Mouse (Mus musculus) lung, postnatal 0 days (tissue): Measurements from ENCODE around the gene Klkb1. TPM values are rescaled to one million over a fixed set of nuclear protein-coding genes. Genes with fewer than 3 reads are reported as not detected.

Source experiments
- ATAC-seq: fragments of 200-750 bp; cut with Nextera tagmentation; 2 replicates; pipeline ENCODE4 v1.8.0; 2017; ENCODE audit warnings: moderate library complexity
- DNase-seq: peaks from one replicate; pipeline ENCODE4 v3.0.0-alpha.2; 2016; ENCODE audit warnings: low spot score
- H3K27ac ChIP-seq: fragments of 300-500 bp; sonication (generic); 2 replicates; pipeline ENCODE4 v1.5.1; 2014; ENCODE audit warnings: antibody characterized with exemption, mild to moderate bottlenecking, low read length, mixed read lengths
- H3K27me3 ChIP-seq: fragments of 300-500 bp; sonication (generic); replicated peaks from 2 replicates; pipeline ENCODE4 v1.6.1; 2014; ENCODE audit warnings: low read length, mixed read lengths; ENCODE audit not compliant: insufficient read depth
- H3K36me3 ChIP-seq: fragments of 300-500 bp; sonication (generic); 2 replicates; pipeline ENCODE4 v1.6.1; 2014; ENCODE audit warnings: low read length, mixed read lengths; ENCODE audit not compliant: insufficient read depth
- H3K4me1 ChIP-seq: fragments of 300-500 bp; sonication (generic); 2 replicates; pipeline ENCODE4 v1.6.1; 2014; ENCODE audit warnings: antibody characterized with exemption, low read depth, low read length, mixed read lengths; ENCODE audit not compliant: insufficient read depth
- H3K4me2 ChIP-seq: fragments of 300-500 bp; sonication (generic); replicated peaks from 2 replicates; pipeline ENCODE4 v1.6.1; 2014; ENCODE audit warnings: low read depth, mild to moderate bottlenecking, low read length, moderate library complexity, mixed read lengths
- H3K4me3 ChIP-seq: fragments of 300-500 bp; sonication (generic); 2 replicates; pipeline ENCODE4 v1.5.1; 2014; ENCODE audit warnings: low read depth, low read length
- H3K9ac ChIP-seq: fragments of 300-500 bp; sonication (generic); replicated peaks from 2 replicates; pipeline ENCODE4 v1.6.1; 2014; ENCODE audit warnings: low read depth, mild to moderate bottlenecking
- H3K9me3 ChIP-seq: fragments of 300-500 bp; sonication (generic); 2 replicates; pipeline ENCODE4 v1.6.1; 2016; ENCODE audit warnings: low read length, mixed read lengths
- CTCF ChIP-seq: IDR thresholded peaks from 2 replicates; pipeline ENCODE4 v1.5.1; 2016; ENCODE audit warnings: antibody characterized with exemption, mild to moderate bottlenecking
- EP300 ChIP-seq: IDR thresholded peaks from 2 replicates; pipeline ENCODE4 v1.6.1; 2016; ENCODE audit warnings: antibody characterized with exemption, mild to moderate bottlenecking, control low read depth
- WGBS: fragments of 180-500 bp; shearing (Covaris S2); extraction: QIAGEN DNeasy Blood & Tissue Kit; methylation state at CpG from one replicate; pipeline ENCODE4 v1.1.7; 2014; 5-methylcytosine and 5-hydroxymethylcytosine counted together
- polyA plus RNA-seq: library from polyadenylated mRNA; unstranded; fragments of >200 nt; fragmentation: Nextera tagmentation; extraction: Ambion mirVana; gene quantifications from 2 replicates; pipeline ENCODE4 v1.2.1, GENCODE M21; 2015

Klkb1 gene
- polyA plus RNA-seq, 1 experiment from 2014 or later = 0.25 TPM

DNA sequence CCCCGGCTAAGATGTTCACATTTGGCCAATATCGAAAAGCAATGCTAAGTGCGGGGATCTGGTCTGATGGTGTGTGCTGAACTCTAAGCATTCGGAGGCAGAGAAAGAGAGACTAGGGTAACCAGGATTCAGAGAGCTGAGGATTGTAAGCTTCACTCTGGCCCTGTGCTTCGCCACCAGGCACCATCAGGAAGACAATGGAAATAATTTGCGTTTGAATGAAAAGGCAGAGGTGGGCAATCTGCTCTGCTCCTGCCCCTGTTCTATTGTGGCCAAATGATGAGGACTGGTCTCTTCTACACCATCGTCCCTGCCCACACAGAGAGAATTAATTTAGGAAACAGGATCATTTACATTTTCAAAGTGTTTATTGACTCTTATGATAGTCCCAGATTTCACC is 48.4 kb downstream of the Klkb1 start:
- ATAC-seq = no peak
- DNase-seq = no peak
- no peak overlapping the region for H3K9ac ChIP-seq
- H3K27ac ChIP-seq = no peak overlapping the region
- no peaks in the 10 kb centered on the region for H3K9me3 ChIP-seq
- no peak overlapping the region for H3K4me3 ChIP-seq
- no peak overlapping the region for H3K4me2 ChIP-seq
- H3K4me1 ChIP-seq = no peaks in the 10 kb centered on the region
- TF ChIP-seq CTCF (no peak), EP300 (no peak)
- no peaks in the 10 kb centered on the region for H3K27me3 ChIP-seq
- H3K36me3 ChIP-seq = no peaks in the 10 kb centered on the region
- WGBS = 73% methylated on average over 7 of the region's 7 CpGs

DNA sequence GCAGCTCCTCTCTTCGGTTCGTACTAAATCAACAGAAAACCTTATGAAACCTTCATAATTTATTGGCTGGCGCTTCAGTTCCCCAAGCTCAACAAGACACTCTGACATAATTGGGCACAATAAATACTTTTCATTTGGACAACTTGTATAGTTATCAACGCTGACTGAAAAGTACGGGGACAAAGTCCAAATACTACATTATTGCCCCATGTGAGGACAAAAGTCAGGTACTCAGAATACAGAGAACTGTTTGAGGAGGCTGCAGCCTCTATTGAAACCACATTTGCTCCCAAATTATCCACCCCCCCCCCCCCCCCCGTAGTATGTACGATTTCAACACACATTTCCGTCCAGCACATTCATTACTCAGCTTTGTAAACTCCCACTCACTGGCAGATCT is 55.3 kb downstream of the Klkb1 start:
- H3K4me2 ChIP-seq = no peak overlapping the region
- no peak overlapping the region for H3K9ac ChIP-seq
- no peak for TF ChIP-seq EP300
- TF ChIP-seq CTCF = no peak
- no peaks in the 10 kb centered on the region for H3K36me3 ChIP-seq
- H3K9me3 ChIP-seq = no peaks in the 10 kb centered on the region
- no peak for ATAC-seq
- 72% methylated on average over 8 of the region's 8 CpGs for whole genome bisulfite sequencing
- DNase-seq = no peak
- no peak overlapping the region for H3K4me3 ChIP-seq
- no peak overlapping the region for H3K27ac ChIP-seq
- no peaks in the 10 kb centered on the region for H3K27me3 ChIP-seq
- no peaks in the 10 kb centered on the region for H3K4me1 ChIP-seq

DNA sequence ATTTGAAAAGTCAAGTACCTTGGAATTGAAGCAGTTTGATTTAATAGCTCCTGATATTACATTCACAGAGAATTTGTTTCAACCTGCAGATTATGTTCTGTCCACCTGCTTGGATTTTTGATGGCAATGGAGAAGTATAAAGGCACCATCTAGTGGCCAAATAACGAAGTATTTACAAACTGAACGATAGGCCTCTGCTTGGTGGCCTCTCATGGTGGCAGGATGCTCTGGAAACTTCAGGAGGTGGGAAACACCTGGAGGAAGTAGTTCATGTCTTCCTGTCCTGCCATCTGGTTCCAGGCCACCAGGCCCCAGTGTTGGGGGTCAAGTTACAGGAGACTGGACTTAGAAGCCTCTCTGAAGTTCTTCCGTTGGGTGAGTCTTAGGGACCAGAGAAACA is 56.4 kb downstream of the Klkb1 start:
- H3K4me3 ChIP-seq = no peak overlapping the region
- no peaks in the 10 kb centered on the region for H3K9me3 ChIP-seq
- DNase-seq (peak; percentile 73), ATAC-seq (no peak)
- H3K27ac ChIP-seq = no peak overlapping the region
- H3K27me3 ChIP-seq = no peaks in the 10 kb centered on the region
- no peaks in the 10 kb centered on the region for H3K36me3 ChIP-seq
- no peak overlapping the region for H3K4me2 ChIP-seq
- H3K4me1 ChIP-seq = no peaks in the 10 kb centered on the region
- WGBS = 23% methylated on average over 3 of the region's 3 CpGs
- no peak overlapping the region for H3K9ac ChIP-seq
- TF ChIP-seq EP300 (no peak), CTCF (peak; percentile 71)

DNA sequence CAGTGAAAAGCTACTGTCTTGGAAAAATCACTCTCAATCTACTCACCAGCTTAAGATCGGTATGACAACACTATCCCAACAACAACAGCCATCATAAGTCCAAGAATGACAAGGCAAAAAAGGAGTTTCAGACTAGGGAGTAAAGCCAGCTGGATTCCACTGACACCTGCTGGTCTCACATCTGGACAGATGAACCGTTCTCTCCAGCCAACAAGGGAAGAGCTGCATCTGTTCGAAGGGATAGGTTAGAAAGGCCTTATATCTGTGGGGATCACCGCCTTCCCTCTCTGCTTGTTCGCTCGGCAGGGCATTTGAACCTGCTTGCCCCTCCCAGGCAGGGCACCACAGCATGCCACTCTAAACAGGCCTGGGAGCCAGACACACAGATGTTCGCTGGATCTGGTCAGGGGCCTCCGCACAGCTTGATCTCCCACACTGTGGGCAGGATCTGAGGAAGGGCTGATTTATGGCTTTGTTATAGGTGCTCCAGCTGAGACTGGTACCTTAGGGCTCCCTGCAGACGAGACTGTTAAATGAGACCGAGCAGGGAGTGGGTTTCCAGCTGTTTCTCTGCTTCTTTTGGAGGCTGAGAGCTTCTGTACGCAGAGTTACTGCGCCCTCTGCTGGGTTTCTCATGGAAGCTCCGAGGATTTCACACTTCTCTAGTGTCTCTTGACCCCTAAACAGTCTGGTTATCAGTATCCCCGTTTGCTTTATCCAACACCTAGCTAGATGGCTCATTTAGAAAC is 58.3 kb downstream of the Klkb1 start:
- no peaks in the 10 kb centered on the region for H3K27me3 ChIP-seq
- no peak overlapping the region for H3K9ac ChIP-seq
- no peak overlapping the region for H3K27ac ChIP-seq
- no peak overlapping the region for H3K4me3 ChIP-seq
- ATAC-seq (peak; percentile 67), DNase-seq (peak; percentile 77)
- 20% methylated on average over 14 of the region's 14 CpGs for WGBS
- no peak overlapping the region for H3K4me2 ChIP-seq
- H3K9me3 ChIP-seq = no peaks in the 10 kb centered on the region
- TF ChIP-seq CTCF (peak; percentile 77), EP300 (no peak)
- no peaks in the 10 kb centered on the region for H3K4me1 ChIP-seq
- no peaks in the 10 kb centered on the region for H3K36me3 ChIP-seq

DNA sequence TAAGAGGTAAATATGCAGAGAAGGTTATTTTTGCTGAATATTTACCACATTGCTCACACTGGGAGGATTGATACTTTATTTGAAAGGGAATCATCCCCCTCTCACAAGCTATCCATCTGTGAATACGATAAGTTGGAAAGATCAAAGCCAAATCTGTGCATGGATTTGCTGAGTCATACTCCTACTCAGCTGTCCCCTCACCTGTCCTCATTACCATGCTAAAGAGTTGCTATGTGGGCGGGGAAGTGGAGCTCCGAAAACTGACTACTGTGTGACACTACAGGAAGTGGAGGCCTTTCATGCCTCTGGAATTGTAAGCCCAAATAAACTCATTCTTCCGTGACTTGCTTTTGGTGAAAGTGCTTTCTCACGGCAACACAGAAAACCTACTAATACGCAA is 59.4 kb downstream of the Klkb1 start:
- DNase-seq = no peak
- no peak for TF ChIP-seq CTCF
- TF ChIP-seq EP300 = no peak
- H3K9ac ChIP-seq = no peak overlapping the region
- no peak for ATAC-seq
- no peak overlapping the region for H3K4me3 ChIP-seq
- H3K4me2 ChIP-seq = no peak overlapping the region
- no peaks in the 10 kb centered on the region for H3K4me1 ChIP-seq
- no peaks in the 10 kb centered on the region for H3K36me3 ChIP-seq
- H3K27me3 ChIP-seq = no peaks in the 10 kb centered on the region
- 78% methylated on average over 6 of the region's 6 CpGs for WGBS
- no peaks in the 10 kb centered on the region for H3K9me3 ChIP-seq
- H3K27ac ChIP-seq = no peak overlapping the region

- H3K9ac ChIP-seq = no peak overlapping the region
- no peaks in the 10 kb centered on the region for H3K4me1 ChIP-seq
- ATAC-seq = no peak
- no peaks in the 10 kb centered on the region for H3K9me3 ChIP-seq
- WGBS = 51% methylated on average over 3 of the region's 3 CpGs
- H3K4me3 ChIP-seq = no peak overlapping the region
- TF ChIP-seq CTCF = no peak
- no peak for TF ChIP-seq EP300
- H3K36me3 ChIP-seq = no peaks in the 10 kb centered on the region
- no peaks in the 10 kb centered on the region for H3K27me3 ChIP-seq
- no peak overlapping the region for H3K4me2 ChIP-seq
- H3K27ac ChIP-seq = no peak overlapping the region
- no peak for DNase-seq
Observed at GRCm38 (mm10) chr8:45233256-45233655, 61.4 kb downstream of the Klkb1 start.

Other genes with a start within 250 kb of the Klkb1 start
- not detected in 2 replicates for gene Mtnr1a, start 225.7 kb downstream of the Klkb1 start, polyA plus RNA-seq
- gene F11, start 32.8 kb downstream of the Klkb1 start, polyA plus RNA-seq = not detected in 2 replicates
- 0.05 and 0.12 TPM in 2 replicates for gene Gm45753, start 13.6 kb upstream of the Klkb1 start, polyA plus RNA-seq
- gene Cyp4v3, start 38.4 kb upstream of the Klkb1 start, polyA plus RNA-seq = 13.2 and 13.6 TPM in 2 replicates
- gene Fam149a, start 87.4 kb upstream of the Klkb1 start, polyA plus RNA-seq = 7.3 and 8.4 TPM in 2 replicates
- gene Tlr3, start 116.2 kb upstream of the Klkb1 start, polyA plus RNA-seq = 6.3 and 7.3 TPM in 2 replicates
- 5.8 and 7.0 TPM in 2 replicates for gene Sorbs2, start 212.9 kb upstream of the Klkb1 start, polyA plus RNA-seq